Mouse (Mus musculus) lung, adult 2 months (tissue): Measurements from ENCODE around the gene Ppp2r5e. TPM values are rescaled to one million over a fixed set of nuclear protein-coding genes. Genes with fewer than 3 reads are reported as not detected.

Experiments
- DNase-seq: peaks from one replicate; pipeline ENCODE4 v3.0.0; 2022
- H3K4me1 ChIP-seq: fragments of 200-500 bp; 2 replicates; pipeline ENCODE4 v1.6.1; 2011; ENCODE audit warnings: low read length; ENCODE audit not compliant: control insufficient read depth, insufficient read depth
- H3K4me3 ChIP-seq: fragments of 200-500 bp; replicated peaks from 2 replicates; pipeline ENCODE3; 2011; ENCODE audit warnings: low read depth, mild to moderate bottlenecking, control low read depth, low read length; ENCODE audit errors: extremely low read depth
- CTCF ChIP-seq: fragments of 200-500 bp; IDR thresholded peaks from 2 replicates; pipeline ENCODE4 v1.5.1; 2011; ENCODE audit warnings: mild to moderate bottlenecking, low read length, control low read depth; ENCODE audit not compliant: insufficient read depth
- POLR2A ChIP-seq: fragments of 200-500 bp; IDR thresholded peaks from 2 replicates; pipeline ENCODE4 v1.6.1; 2011; ENCODE audit warnings: low read depth, mild to moderate bottlenecking, control low read depth, low read length, borderline replicate concordance; ENCODE audit errors: extremely low read depth
- WGBS: fragments of 180-500 bp; shearing (Covaris S2); methylation state at CpG from one replicate; pipeline ENCODE4 v1.1.7; 2018; 5-methylcytosine and 5-hydroxymethylcytosine counted together
- polyA plus RNA-seq: library from polyadenylated mRNA; depleted of rRNA; stranded (reverse); fragments of >200 nt; gene quantifications from 2 replicates; pipeline ENCODE4 v1.2.3, GENCODE M21; 2012

Gene Ppp2r5e
- polyA plus RNA-seq, 1 experiment = 13.8 TPM

GRCm38 (mm10) chr12:75486568-75487286, 109.3 kb downstream of the Ppp2r5e start:
- 81% methylated on average over 3 of the region's 3 CpGs for WGBS

GRCm38 (mm10) chr12:75482781-75483180, 113.3 kb downstream of the Ppp2r5e start:
- WGBS = 78% methylated on average over 3 of the region's 3 CpGs
- TF ChIP-seq CTCF (no peak), POLR2A (no peak)
- no peak for DNase-seq

More at GRCm38 (mm10) chr12:75486568-75487286, 109.3 kb downstream of the Ppp2r5e start:
- H3K4me1 ChIP-seq = peaks cover 4% of the 10 kb centered on the region
- DNase-seq = no peak
- TF ChIP-seq CTCF (no peak), POLR2A (no peak)
- H3K4me3 ChIP-seq = no peak overlapping the region

GRCm38 (mm10) chr12:75482015-75482414, 114.0 kb downstream of the Ppp2r5e start:
- no peaks in the 10 kb centered on the region for H3K4me1 ChIP-seq
- no peak overlapping the region for H3K4me3 ChIP-seq
- DNase-seq = no peak
- 85% methylated on average over 4 of the region's 4 CpGs for WGBS
- no peak for TF ChIP-seq POLR2A

More at GRCm38 (mm10) chr12:75482781-75483180, 113.3 kb downstream of the Ppp2r5e start:
- Histone ChIP-seq H3K4me3 (no peak overlapping the region), H3K4me1 (no peaks in the 10 kb centered on the region; the same call in 1 of the 2 replicates)

- Histone ChIP-seq H3K4me1 (no peaks in the 10 kb centered on the region), H3K4me3 (no peak overlapping the region)
- no peak for TF ChIP-seq CTCF
- no peak for TF ChIP-seq POLR2A
- WGBS = 83% methylated on average over 8 of the region's 8 CpGs
- DNase-seq = no peak
Observed at GRCm38 (mm10) chr12:75480031-75480430, 116.0 kb downstream of the Ppp2r5e start.

GRCm38 (mm10) chr12:75479375-75479898, 116.6 kb downstream of the Ppp2r5e start:
- Histone ChIP-seq H3K4me3 (no peak overlapping the region), H3K4me1 (no peaks in the 10 kb centered on the region)
- no peak for DNase-seq
- WGBS = 61% methylated on average over 8 of the region's 8 CpGs
- no peak for TF ChIP-seq POLR2A

GRCm38 (mm10) chr12:75478596-75478995, 117.4 kb downstream of the Ppp2r5e start:
- H3K4me3 ChIP-seq = no peak overlapping the region
- WGBS = 62% methylated on average over 3 of the region's 3 CpGs
- H3K4me1 ChIP-seq = no peaks in the 10 kb centered on the region
- TF ChIP-seq CTCF (no peak), POLR2A (no peak)
- DNase-seq = no peak

GRCm38 (mm10) chr12:75478117-75478516, 117.9 kb downstream of the Ppp2r5e start:
- Histone ChIP-seq H3K4me3 (no peak overlapping the region), H3K4me1 (no peaks in the 10 kb centered on the region)
- DNase-seq = no peak
- 54% methylated on average over 4 of the region's 4 CpGs for WGBS
- TF ChIP-seq POLR2A (no peak), CTCF (no peak)

- TF ChIP-seq CTCF = no peak
- no peak for TF ChIP-seq POLR2A
- Histone ChIP-seq H3K4me1 (peaks cover 9% of the 10 kb centered on the region), H3K4me3 (no peak overlapping the region)
- WGBS = 45% methylated on average over 2 of the region's 2 CpGs
- DNase-seq = no peak
Observed at GRCm38 (mm10) chr12:75473021-75473420, 123.0 kb downstream of the Ppp2r5e start.

- 33% methylated on average over 3 of the region's 3 CpGs for WGBS
- TF ChIP-seq CTCF = no peak
- TF ChIP-seq POLR2A = no peak
Observed at GRCm38 (mm10) chr12:75472107-75472506, 123.9 kb downstream of the Ppp2r5e start.

GRCm38 (mm10) chr12:75467814-75468213, 128.2 kb downstream of the Ppp2r5e start:
- TF ChIP-seq POLR2A (no peak), CTCF (peak; percentile 33; the same call in 1 of the 2 replicates)
- Histone ChIP-seq H3K4me3 (no peak overlapping the region), H3K4me1 (peaks cover 6% of the 10 kb centered on the region)
- 73% methylated on average over 6 of the region's 6 CpGs for WGBS
- no peak for DNase-seq

More at GRCm38 (mm10) chr12:75472107-75472506, 123.9 kb downstream of the Ppp2r5e start:
- H3K4me1 ChIP-seq = peaks cover 9% of the 10 kb centered on the region
- no peak overlapping the region for H3K4me3 ChIP-seq
- DNase-seq = no peak
